Mouse (Mus musculus): ENCODE measurements at regions not wholly inside any gene's neighbourhood (a gene's known extent, or its start where the extent isn't known, plus 50 kb on each side); places are given as distances from the start of the nearest gene placed in this dataset.

GRCm38 (mm10) chr9:116410461-116410860 is 235.3 kb upstream of the Tgfbr2 start:
- no peak for TF ChIP-seq CTCF (conservative IDR thresholded peaks at IDR 0.05)
- no peak overlapping the region for H3K27ac ChIP-seq
- no peak overlapping the region for H3K4me3 ChIP-seq
- DNase-seq (ENCODE audit: low spot score in 2 of 2): no peak

GRCm38 (mm10) chr9:116408116-116408515 is 233.0 kb upstream of the Tgfbr2 start:
- TF ChIP-seq CTCF (conservative IDR thresholded peaks at IDR 0.05): no peak
- Histone ChIP-seq H3K4me3 (no peak overlapping the region), H3K27ac (no peak overlapping the region)
- no peak for DNase-seq (ENCODE audit: low spot score in 2 of 2)

- no peak for DNase-seq (ENCODE audit: low spot score in 2 of 2)
These were observed 229.9 kb upstream of the Tgfbr2 start for GRCm38 (mm10) chr9:116405051-116405450.

GRCm38 (mm10) chr9:116401821-116402220 is 226.7 kb upstream of the Tgfbr2 start:
- TF ChIP-seq CTCF (conservative IDR thresholded peaks at IDR 0.05): no peak
- no peak for DNase-seq (ENCODE audit: low spot score in 2 of 2)
- Histone ChIP-seq H3K27ac (peak overlapping the region; percentile 41), H3K4me3 (no peak overlapping the region)

More at GRCm38 (mm10) chr9:116405051-116405450, 229.9 kb upstream of the Tgfbr2 start:
- no peak for TF ChIP-seq CTCF (conservative IDR thresholded peaks at IDR 0.05)
- H3K27ac ChIP-seq: no peak overlapping the region
- no peak overlapping the region for H3K4me3 ChIP-seq

- peak; percentile 57 for TF ChIP-seq CTCF (conservative IDR thresholded peaks at IDR 0.05)
- H3K27ac ChIP-seq: no peak overlapping the region
- DNase-seq (ENCODE audit: low spot score in 2 of 2): no peak
- no peak overlapping the region for H3K4me3 ChIP-seq
These were observed 225.1 kb upstream of the Tgfbr2 start for GRCm38 (mm10) chr9:116400270-116400669.

- Histone ChIP-seq H3K4me3 (no peak overlapping the region), H3K27ac (no peak overlapping the region)
- no peak for DNase-seq (ENCODE audit: low spot score in 2 of 2)
- no peak for TF ChIP-seq CTCF (conservative IDR thresholded peaks at IDR 0.05)
These were observed 224.1 kb upstream of the Tgfbr2 start for GRCm38 (mm10) chr9:116399296-116399695.

GRCm38 (mm10) chr9:116392258-116392657 is 217.1 kb upstream of the Tgfbr2 start:
- Histone ChIP-seq H3K27ac (no peak overlapping the region), H3K4me3 (no peak overlapping the region)
- no peak for DNase-seq (ENCODE audit: low spot score in 2 of 2)
- no peak for TF ChIP-seq CTCF (conservative IDR thresholded peaks at IDR 0.05)

GRCm38 (mm10) chr9:116389781-116390180 is 214.6 kb upstream of the Tgfbr2 start:
- Histone ChIP-seq H3K27ac (no peak overlapping the region), H3K4me3 (no peak overlapping the region)
- TF ChIP-seq CTCF (conservative IDR thresholded peaks at IDR 0.05): peak; percentile 69
- no peak for DNase-seq (ENCODE audit: low spot score in 2 of 2)

- no peak for TF ChIP-seq CTCF (conservative IDR thresholded peaks at IDR 0.05)
- no peak for DNase-seq (ENCODE audit: low spot score in 2 of 2)
- no peak overlapping the region for H3K27ac ChIP-seq
- no peak overlapping the region for H3K4me3 ChIP-seq
These were observed 213.7 kb upstream of the Tgfbr2 start for GRCm38 (mm10) chr9:116388863-116389262.

- no peak for DNase-seq (ENCODE audit: low spot score in 2 of 2)
- no peak for TF ChIP-seq CTCF (conservative IDR thresholded peaks at IDR 0.05)
These were observed 212.9 kb upstream of the Tgfbr2 start for GRCm38 (mm10) chr9:116388025-116388424.

GRCm38 (mm10) chr9:116384176-116385076 is 209.3 kb upstream of the Tgfbr2 start:
- peak overlapping the region; percentile 22; the same call in 1 of the 2 replicates for H3K4me3 ChIP-seq
- peak; percentile 40 to 71 for DNase-seq (ENCODE audit: low spot score in 2 of 2)

More at GRCm38 (mm10) chr9:116388025-116388424, 212.9 kb upstream of the Tgfbr2 start:
- Histone ChIP-seq H3K4me3 (no peak overlapping the region), H3K27ac (no peak overlapping the region)

GRCm38 (mm10) chr9:116383411-116384101 is 208.4 kb upstream of the Tgfbr2 start:
- Histone ChIP-seq H3K4me3 (peak overlapping the region; percentile 22; the same call in 1 of the 2 replicates), H3K27ac (0 out of 2 replicates have a peak overlapping the region, but pooled peaks have one; percentile 36)
- no peak for DNase-seq (ENCODE audit: low spot score in 2 of 2)
- TF ChIP-seq CTCF (conservative IDR thresholded peaks at IDR 0.05): no peak

More at GRCm38 (mm10) chr9:116384176-116385076, 209.3 kb upstream of the Tgfbr2 start:
- no peak overlapping the region for H3K27ac ChIP-seq
- TF ChIP-seq CTCF (conservative IDR thresholded peaks at IDR 0.05): peak; percentile 78

- no peak for DNase-seq (ENCODE audit: low spot score in 2 of 2)
- TF ChIP-seq CTCF (conservative IDR thresholded peaks at IDR 0.05): no peak
- no peak overlapping the region for H3K4me3 ChIP-seq
- H3K27ac ChIP-seq: no peak overlapping the region
These were observed 202.5 kb upstream of the Tgfbr2 start for GRCm38 (mm10) chr9:116377706-116378105.

Measured in layer of hippocampus, adult 2 months (tissue).